Mouse (Mus musculus) heart, embryonic 14.5 days (tissue): ENCODE measurements around the gene Crebl2. TPM values are rescaled to one million over a fixed set of nuclear protein-coding genes. Genes with fewer than 3 reads are reported as not detected.

Source experiments
- ATAC-seq: fragments of 200-750 bp; cut with Nextera tagmentation; 2 replicates; pipeline ENCODE4 v1.8.0; 2017; ENCODE audit warnings: low read depth, moderate TSS enrichment; ENCODE audit not compliant: insufficient number of reproducible peaks, insufficient read depth, low FRiP score
- H3K27ac ChIP-seq, 2 experiments: fragments of 200-500 bp in 1 of 2; fragments of 300-500 bp in 1 of 2; sonication (generic) in 1 of 2; replicated peaks in 1 of 2; 2 replicates each; pipeline ENCODE4 v1.5.1; 2012 to 2014; ENCODE audit warnings: low read depth in 2 of 2, low read length in 2 of 2, control low read depth in 1 of 2, mild to moderate bottlenecking in 1 of 2, mixed read lengths in 1 of 2; ENCODE audit not compliant: control insufficient read depth in 1 of 2, insufficient read depth in 1 of 2
- H3K27me3 ChIP-seq: fragments of 300-500 bp; sonication (generic); 2 replicates; pipeline ENCODE4 v1.6.1; 2014; ENCODE audit warnings: mild to moderate bottlenecking, low read length, control low read depth; ENCODE audit not compliant: control insufficient read depth, insufficient read depth
- H3K36me3 ChIP-seq: fragments of 300-500 bp; sonication (generic); 2 replicates; pipeline ENCODE4 v1.6.1; 2014; ENCODE audit warnings: mild to moderate bottlenecking, control low read depth, low read length, mixed read lengths; ENCODE audit not compliant: control insufficient read depth, insufficient read depth
- H3K4me1 ChIP-seq, 2 experiments: fragments of 200-500 bp in 1 of 2; fragments of 300-500 bp in 1 of 2; sonication (generic) in 1 of 2; 2 replicates each; pipeline ENCODE4 v1.6.1; 2012 to 2014; ENCODE audit warnings: low read length in 2 of 2, control low read depth in 1 of 2, mixed read lengths in 1 of 2; ENCODE audit not compliant: control insufficient read depth in 2 of 2, insufficient read depth in 2 of 2
- H3K4me2 ChIP-seq: fragments of 300-500 bp; sonication (generic); 2 replicates; pipeline ENCODE4 v1.6.1; 2014; ENCODE audit warnings: mild to moderate bottlenecking, low read length
- H3K4me3 ChIP-seq, 2 experiments: fragments of 200-500 bp in 1 of 2; fragments of 300-500 bp in 1 of 2; sonication (generic) in 1 of 2; 2 replicates each; pipeline ENCODE4 v1.5.1; 2012 to 2014; ENCODE audit warnings: low read length in 2 of 2, mild to moderate bottlenecking in 2 of 2, control low read depth in 1 of 2, low read depth in 1 of 2, moderate library complexity in 1 of 2; ENCODE audit not compliant: control insufficient read depth in 1 of 2, insufficient read depth in 1 of 2
- H3K9ac ChIP-seq: fragments of 300-500 bp; sonication (generic); 2 replicates; pipeline ENCODE4 v1.6.1; 2014; ENCODE audit warnings: mild to moderate bottlenecking, low read length
- H3K9me3 ChIP-seq: fragments of 300-500 bp; sonication (generic); 2 replicates; pipeline ENCODE4 v1.6.1; 2016; ENCODE audit warnings: low read length, control low read depth; ENCODE audit not compliant: control insufficient read depth
- WGBS: fragments of 180-500 bp; shearing (Covaris S2); extraction: QIAGEN DNeasy Blood & Tissue Kit; methylation state at CpG from one replicate; pipeline ENCODE4 v1.1.7; 2014; 5-methylcytosine and 5-hydroxymethylcytosine counted together
- polyA plus RNA-seq: library from polyadenylated mRNA; unstranded; fragments of >200 nt; fragmentation: Nextera tagmentation; extraction: Ambion mirVana; gene quantifications from 2 replicates; pipeline ENCODE4 v1.2.1, GENCODE M21; 2014

The Crebl2 gene
- polyA plus RNA-seq, 1 experiment from 2014 or later, result 1.6 TPM

- H3K27ac ChIP-seq, result peak within 1 kb of the TSS; percentile 99 to 100
- peak within 1 kb of the TSS; percentile 100 for H3K9ac ChIP-seq
- H3K4me3 ChIP-seq, result peak within 1 kb of the TSS; percentile 86 to 94
- H3K4me1 ChIP-seq, result peaks cover 13 to 17% of the 10 kb centered on the region in 2 experiments
- peak within 1 kb of the TSS; percentile 86 for H3K4me2 ChIP-seq
- H3K36me3 ChIP-seq, result no peaks in the 10 kb centered on the region
- H3K9me3 ChIP-seq, result no peaks in the 10 kb centered on the region
- H3K27me3 ChIP-seq, result no peaks in the 10 kb centered on the region
- WGBS, result under 1% methylated on average over 73 of the region's 108 CpGs
- peak; percentile 89 for ATAC-seq
Observed at GRCm38 (mm10) chr6:134792141-134793045, 37.6 kb upstream of the Crebl2 start, which contains the start of gene Dusp16. Gene Dusp16, minus strand, starts transcription at chr6:134792625.

GRCm38 (mm10) chr6:134793046-134793806 lies 36.7 kb upstream of the Crebl2 start:
- H3K4me1 ChIP-seq, result peaks cover 10 to 12% of the 10 kb centered on the region in 2 experiments
- H3K9ac ChIP-seq, result peak overlapping the region; percentile 86
- no peak for ATAC-seq
- peak overlapping the region; percentile 52 to 60; a peak in 2 of 4 replicates for H3K27ac ChIP-seq
- peak overlapping the region; percentile 86 to 90 for H3K4me3 ChIP-seq
- no peaks in the 10 kb centered on the region for H3K9me3 ChIP-seq
- no peaks in the 10 kb centered on the region for H3K36me3 ChIP-seq
- no peaks in the 10 kb centered on the region for H3K27me3 ChIP-seq
- 49% methylated on average over 21 of the region's 21 CpGs for WGBS
- peak overlapping the region; percentile 67 for H3K4me2 ChIP-seq

GRCm38 (mm10) chr6:134793911-134794520 lies 35.9 kb upstream of the Crebl2 start:
- Histone ChIP-seq H3K9ac (peak overlapping the region; percentile 35; the same call in 1 of the 2 replicates), H3K4me3 (no peak overlapping the region), H3K4me1 (peaks cover 8 to 10% of the 10 kb centered on the region in 2 experiments), H3K27me3 (no peaks in the 10 kb centered on the region), H3K4me2 (peak overlapping the region; percentile 50), H3K9me3 (no peaks in the 10 kb centered on the region), H3K27ac (peak overlapping the region; percentile 17 to 53; a peak in 1 of 4 replicates), H3K36me3 (no peaks in the 10 kb centered on the region)
- 16% methylated on average over 21 of the region's 21 CpGs for WGBS
- no peak for ATAC-seq

- no peak for ATAC-seq
Observed at GRCm38 (mm10) chr6:134796297-134796696, 33.7 kb upstream of the Crebl2 start.

GRCm38 (mm10) chr6:134801483-134801882 lies 28.5 kb upstream of the Crebl2 start:
- 74% methylated on average over 1 of the region's 1 CpGs for WGBS
- no peaks in the 10 kb centered on the region for H3K4me1 ChIP-seq
- H3K9me3 ChIP-seq, result no peaks in the 10 kb centered on the region
- no peaks in the 10 kb centered on the region for H3K27me3 ChIP-seq
- H3K27ac ChIP-seq, result no peak overlapping the region
- ATAC-seq, result no peak
- no peak overlapping the region for H3K4me2 ChIP-seq
- H3K36me3 ChIP-seq, result no peaks in the 10 kb centered on the region
- H3K9ac ChIP-seq, result no peak overlapping the region
- no peak overlapping the region for H3K4me3 ChIP-seq

More at GRCm38 (mm10) chr6:134796297-134796696, 33.7 kb upstream of the Crebl2 start:
- H3K27ac ChIP-seq, result no peak overlapping the region
- no peak overlapping the region for H3K4me3 ChIP-seq
- no peak overlapping the region for H3K4me2 ChIP-seq
- no peak overlapping the region for H3K9ac ChIP-seq
- WGBS, result 84% methylated on average over 10 of the region's 10 CpGs
- no peaks in the 10 kb centered on the region for H3K36me3 ChIP-seq
- H3K27me3 ChIP-seq, result no peaks in the 10 kb centered on the region
- peaks cover 0 to 8% of the 10 kb centered on the region in 2 experiments; a peak in 2 of 4 replicates for H3K4me1 ChIP-seq
- H3K9me3 ChIP-seq, result no peaks in the 10 kb centered on the region

GRCm38 (mm10) chr6:134802641-134803043 lies 27.3 kb upstream of the Crebl2 start:
- no peaks in the 10 kb centered on the region for H3K9me3 ChIP-seq
- no peak overlapping the region for H3K27ac ChIP-seq
- no peaks in the 10 kb centered on the region for H3K27me3 ChIP-seq
- H3K9ac ChIP-seq, result no peak overlapping the region
- no peaks in the 10 kb centered on the region for H3K36me3 ChIP-seq
- no peak overlapping the region for H3K4me2 ChIP-seq
- no peak for ATAC-seq
- WGBS, result 72% methylated on average over 9 of the region's 9 CpGs
- no peak overlapping the region for H3K4me3 ChIP-seq
- no peaks in the 10 kb centered on the region for H3K4me1 ChIP-seq

GRCm38 (mm10) chr6:134804736-134805277 lies 25.1 kb upstream of the Crebl2 start:
- Histone ChIP-seq H3K27ac (no peak overlapping the region), H3K4me2 (no peak overlapping the region), H3K9me3 (no peaks in the 10 kb centered on the region), H3K4me3 (no peak overlapping the region), H3K9ac (no peak overlapping the region), H3K36me3 (no peaks in the 10 kb centered on the region), H3K27me3 (no peaks in the 10 kb centered on the region), H3K4me1 (no peaks in the 10 kb centered on the region)
- WGBS, result 70% methylated on average over 5 of the region's 5 CpGs
- ATAC-seq, result no peak
